Mouse (Mus musculus) ES-Bruce4 (cell line): ENCODE data around the gene 1810009A15Rik. TPM values are rescaled to one million over a fixed set of nuclear protein-coding genes. Genes with fewer than 3 reads are reported as not detected.
"Not testable (repeated sequence)": the region's sequence is repeated elsewhere in the genome, so short reads cannot be mapped to it uniquely, and the experiment has no call there.

ENCODE experiments used
- H3K27ac ChIP-seq: 2 replicates; pipeline ENCODE4 v1.5.1; 2012; ENCODE audit warnings: low read length, inconsistent platforms; ENCODE audit not compliant: insufficient read depth
- H3K27me3 ChIP-seq: 2 replicates; pipeline ENCODE4 v1.6.1; 2012; ENCODE audit warnings: mild to moderate bottlenecking, low read length, inconsistent platforms; ENCODE audit not compliant: control insufficient read depth, poor library complexity, insufficient read depth, severe bottlenecking
- H3K36me3 ChIP-seq: 2 replicates; pipeline ENCODE4 v1.6.1; 2012; ENCODE audit warnings: inconsistent platforms, mild to moderate bottlenecking, low read length, moderate library complexity; ENCODE audit not compliant: control insufficient read depth, poor library complexity, insufficient read depth, severe bottlenecking
- H3K4me1 ChIP-seq: one replicate; pipeline ENCODE4 v1.8.1; 2011; ENCODE audit warnings: low read length; ENCODE audit not compliant: control insufficient read depth, insufficient read depth
- H3K4me3 ChIP-seq: 2 replicates; pipeline ENCODE4 v1.5.1; 2011; ENCODE audit warnings: low read depth, mild to moderate bottlenecking, low read length
- H3K9ac ChIP-seq: 2 replicates; pipeline ENCODE4 v1.6.1; 2012; ENCODE audit warnings: low read depth, mild to moderate bottlenecking, inconsistent platforms; ENCODE audit not compliant: poor library complexity, severe bottlenecking
- H3K9me3 ChIP-seq: replicated peaks from 2 replicates; pipeline ENCODE4 v1.6.1; 2012; ENCODE audit warnings: mild to moderate bottlenecking, low read length, inconsistent platforms; ENCODE audit not compliant: control insufficient read depth, poor library complexity, insufficient read depth, severe bottlenecking
- CTCF ChIP-seq: IDR thresholded peaks from one replicate; pipeline ENCODE4 v1.8.1; 2011; ENCODE audit warnings: low read depth, low read length
- EP300 ChIP-seq: IDR thresholded peaks from 2 replicates; pipeline ENCODE4 v1.6.1; 2011; ENCODE audit warnings: low read depth, low read length; ENCODE audit not compliant: insufficient read depth
- POLR2A ChIP-seq: IDR thresholded peaks from one replicate; pipeline ENCODE4 v1.8.1; 2011; ENCODE audit warnings: low read length; ENCODE audit not compliant: insufficient read depth
- polyA plus RNA-seq: library from polyadenylated mRNA; stranded (reverse); fragments of >200 nt; gene quantifications from 2 replicates; pipeline ENCODE4 v1.2.4, GENCODE M21; 2011; ENCODE audit warnings: low read depth; ENCODE audit not compliant: missing spikeins, insufficient read depth, insufficient read length

The 1810009A15Rik gene
- polyA plus RNA-seq, 1 experiment: 162 TPM

- no peak overlapping the region for H3K4me3 ChIP-seq
- no peaks in the 10 kb centered on the region for H3K9me3 ChIP-seq
- no peak overlapping the region for H3K27ac ChIP-seq
- no peak overlapping the region for H3K9ac ChIP-seq
- H3K27me3 ChIP-seq: no peaks in the 10 kb centered on the region
- TF ChIP-seq POLR2A: no peak
- peak; percentile 82 for TF ChIP-seq CTCF
- no peaks in the 10 kb centered on the region for H3K4me1 ChIP-seq
- H3K36me3 ChIP-seq: no peaks in the 10 kb centered on the region
These were observed 31.0 kb upstream of the 1810009A15Rik start for GRCm38 (mm10) chr19:8857689-8858088.

- Histone ChIP-seq H3K9ac (no peak overlapping the region), H3K27ac (no peak overlapping the region), H3K4me3 (no peak overlapping the region), H3K27me3 (no peaks in the 10 kb centered on the region), H3K9me3 (no peaks in the 10 kb centered on the region), H3K4me1 (no peaks in the 10 kb centered on the region), H3K36me3 (no peaks in the 10 kb centered on the region)
- TF ChIP-seq POLR2A (no peak), CTCF (peak; percentile 37), EP300 (no peak)
These were observed 29.6 kb upstream of the 1810009A15Rik start for GRCm38 (mm10) chr19:8859018-8859417.

DNA sequence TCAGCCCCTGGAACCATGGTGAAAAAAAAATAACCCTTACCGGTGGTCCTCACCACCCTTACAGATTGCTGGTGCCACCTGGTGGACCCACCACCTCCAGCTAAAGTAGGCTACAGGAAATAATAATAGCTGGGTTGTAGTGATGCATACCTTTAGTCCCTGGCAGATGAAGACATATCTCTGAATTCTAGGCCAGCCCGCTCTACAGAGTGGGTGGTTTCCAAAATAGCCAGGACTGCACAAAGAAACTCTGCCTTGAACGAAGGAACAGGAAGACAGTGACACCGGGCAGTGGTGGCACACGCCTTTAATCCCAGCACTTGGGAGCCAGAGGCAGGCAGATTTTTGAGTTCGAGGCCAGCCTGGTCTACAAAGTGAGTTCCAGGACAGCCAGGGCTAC lies 24.4 kb upstream of the 1810009A15Rik start:
- no peaks in the 10 kb centered on the region for H3K27me3 ChIP-seq
- H3K4me3 ChIP-seq: no peak overlapping the region

GRCm38 (mm10) chr19:8870381-8870780 lies 18.3 kb upstream of the 1810009A15Rik start:
- Histone ChIP-seq H3K36me3 (peaks cover 25% of the 10 kb centered on the region), H3K9ac (peak overlapping the region; percentile 78)
- H3K27me3 ChIP-seq, H3K27ac ChIP-seq, H3K9me3 ChIP-seq, H3K4me3 ChIP-seq, H3K4me1 ChIP-seq: not testable (repeated sequence)

More for the DNA sequence above, 24.4 kb upstream of the 1810009A15Rik start:
- Histone ChIP-seq H3K9ac (no peak overlapping the region), H3K27ac (no peak overlapping the region), H3K4me1 (no peaks in the 10 kb centered on the region), H3K36me3 (no peaks in the 10 kb centered on the region), H3K9me3 (no peaks in the 10 kb centered on the region)
- no peak for TF ChIP-seq EP300
- TF ChIP-seq POLR2A: no peak
- TF ChIP-seq CTCF: no peak

GRCm38 (mm10) chr19:8870838-8871237 lies 17.8 kb upstream of the 1810009A15Rik start:
- Histone ChIP-seq H3K4me3 (peak overlapping the region; percentile 74), H3K27ac (peak overlapping the region; percentile 86)

GRCm38 (mm10) chr19:8871267-8872186 lies 17.1 kb upstream of the 1810009A15Rik start, which contains the start of gene Ubxn1:
Gene Ubxn1, plus strand, starts transcription at chr19:8871496.
- peaks cover 30% of the 10 kb centered on the region for H3K36me3 ChIP-seq
- TF ChIP-seq EP300: peak; percentile 73
- no peak for TF ChIP-seq CTCF
- TF ChIP-seq POLR2A: no peak
- H3K27ac ChIP-seq: peak within 1 kb of the TSS; percentile 86
- H3K9ac ChIP-seq: peak within 1 kb of the TSS; percentile 91
- H3K27me3 ChIP-seq: no peaks in the 10 kb centered on the region
- H3K4me3 ChIP-seq: peak within 1 kb of the TSS; percentile 89
- H3K9me3 ChIP-seq: no peaks in the 10 kb centered on the region
- H3K4me1 ChIP-seq: no peaks in the 10 kb centered on the region

More at GRCm38 (mm10) chr19:8870838-8871237, 17.8 kb upstream of the 1810009A15Rik start:
- Histone ChIP-seq H3K36me3 (peaks cover 27% of the 10 kb centered on the region), H3K27me3 (no peaks in the 10 kb centered on the region), H3K9me3 (no peaks in the 10 kb centered on the region), H3K9ac (peak overlapping the region; percentile 78), H3K4me1 (no peaks in the 10 kb centered on the region)
- TF ChIP-seq EP300 (no peak), CTCF (no peak)
